Mouse (Mus musculus) layer of hippocampus, postnatal 36 days (tissue): ENCODE data around the gene Retsat. TPM values are rescaled to one million over a fixed set of nuclear protein-coding genes. Genes with fewer than 3 reads are reported as not detected.

ENCODE experiments used
- DNase-seq, 2 experiments: peaks; one replicate each; pipeline ENCODE4 v3.0.0; 2022
- total RNA-seq, 2 experiments: library from RNA; stranded (reverse); gene quantifications; 2 replicates each; pipeline ENCODE4 v1.2.3; 2021

The Retsat gene
- total RNA-seq, 2 experiments from 2014 or later: 54.3 to 55.6 TPM

GRCm38 (mm10) chr6:72626391-72626790 is 28.1 kb downstream of the Retsat start:
- DNase-seq: no peak

GRCm38 (mm10) chr6:72627276-72627675 is 29.0 kb downstream of the Retsat start:
- peak in 1 of 2 experiments; percentile 23 for DNase-seq

- DNase-seq: no peak
These were observed 32.1 kb downstream of the Retsat start for GRCm38 (mm10) chr6:72630370-72630769.

- DNase-seq: no peak
These were observed 32.7 kb downstream of the Retsat start for GRCm38 (mm10) chr6:72630961-72631360.

- DNase-seq: no peak
These were observed 33.4 kb downstream of the Retsat start for GRCm38 (mm10) chr6:72631700-72632099.

GRCm38 (mm10) chr6:72634311-72634710 is 36.0 kb downstream of the Retsat start:
- no peak for DNase-seq

- peak; percentile 27 to 51 for DNase-seq
These were observed 37.6 kb downstream of the Retsat start for GRCm38 (mm10) chr6:72635760-72636431.

- no peak for DNase-seq
These were observed 38.7 kb downstream of the Retsat start for GRCm38 (mm10) chr6:72636940-72637339.

- no peak for DNase-seq
These were observed 43.1 kb downstream of the Retsat start for GRCm38 (mm10) chr6:72641218-72641954.

- DNase-seq: no peak
These were observed 46.3 kb downstream of the Retsat start for GRCm38 (mm10) chr6:72644576-72644975.

- DNase-seq: no peak
These were observed 47.1 kb downstream of the Retsat start for GRCm38 (mm10) chr6:72645364-72645763.

- DNase-seq: peak; percentile 54 to 70
These were observed 49.1 kb downstream of the Retsat start for GRCm38 (mm10) chr6:72647383-72647820.

GRCm38 (mm10) chr6:72648002-72648595 is 49.8 kb downstream of the Retsat start:
- DNase-seq: no peak

- DNase-seq: peak; percentile 41 to 44
These were observed 52.1 kb downstream of the Retsat start for GRCm38 (mm10) chr6:72650338-72650851.

- no peak for DNase-seq
These were observed 55.1 kb downstream of the Retsat start for GRCm38 (mm10) chr6:72653419-72653818.

- no peak for DNase-seq
These were observed 56.1 kb downstream of the Retsat start for GRCm38 (mm10) chr6:72654355-72654754.

- DNase-seq: no peak
These were observed 57.2 kb downstream of the Retsat start for GRCm38 (mm10) chr6:72655309-72656052.

GRCm38 (mm10) chr6:72656053-72656442 is 57.8 kb downstream of the Retsat start:
- no peak for DNase-seq

- DNase-seq: no peak
These were observed 59.7 kb downstream of the Retsat start for GRCm38 (mm10) chr6:72658006-72658405.
